Mouse (Mus musculus) midbrain, postnatal 0 days (tissue): Measurements from ENCODE around the gene Cylc1. TPM values are rescaled to one million over a fixed set of nuclear protein-coding genes. Genes with fewer than 3 reads are reported as not detected.

Source experiments
- ATAC-seq: fragments of 200-750 bp; cut with Nextera tagmentation; 2 replicates; pipeline ENCODE4 v1.8.0; 2017; ENCODE audit warnings: moderate number of reproducible peaks, mild to moderate bottlenecking, moderate TSS enrichment, moderate library complexity; ENCODE audit not compliant: low FRiP score
- DNase-seq: peaks from one replicate; pipeline ENCODE4 v3.0.0-alpha.2; 2015; ENCODE audit warnings: low spot score
- H3K27ac ChIP-seq: fragments of 300-500 bp; sonication (generic); 2 replicates; pipeline ENCODE4 v1.5.1; 2014; ENCODE audit warnings: low read depth, mild to moderate bottlenecking, low read length, mixed read lengths
- H3K27me3 ChIP-seq: fragments of 300-500 bp; sonication (generic); 2 replicates; pipeline ENCODE4 v1.6.1; 2014; ENCODE audit warnings: low read length, control low read depth, mixed read lengths; ENCODE audit not compliant: insufficient read depth
- H3K36me3 ChIP-seq: fragments of 300-500 bp; sonication (generic); 2 replicates; pipeline ENCODE4 v1.6.1; 2014; ENCODE audit warnings: low read length, control low read depth, mixed read lengths; ENCODE audit not compliant: insufficient read depth
- H3K4me1 ChIP-seq: fragments of 300-500 bp; sonication (generic); 2 replicates; pipeline ENCODE4 v1.6.1; 2014; ENCODE audit warnings: mild to moderate bottlenecking, control low read depth, antibody characterized with exemption, low read length, mixed read lengths; ENCODE audit not compliant: insufficient read depth
- H3K4me2 ChIP-seq: fragments of 300-500 bp; sonication (generic); 2 replicates; pipeline ENCODE4 v1.6.1; 2014; ENCODE audit warnings: low read depth, mild to moderate bottlenecking, low read length, mixed read lengths; ENCODE audit not compliant: poor library complexity, severe bottlenecking
- H3K4me3 ChIP-seq: fragments of 300-500 bp; sonication (generic); 2 replicates; pipeline ENCODE4 v1.5.1; 2014; ENCODE audit warnings: low read depth, mild to moderate bottlenecking, low read length, moderate library complexity
- H3K9ac ChIP-seq: fragments of 300-500 bp; sonication (generic); replicated peaks from 2 replicates; pipeline ENCODE4 v1.6.1; 2014; ENCODE audit warnings: mild to moderate bottlenecking, low read length, moderate library complexity, mixed read lengths; ENCODE audit not compliant: poor library complexity, severe bottlenecking
- H3K9me3 ChIP-seq: fragments of 300-500 bp; sonication (generic); 2 replicates; pipeline ENCODE4 v1.6.1; 2016; ENCODE audit warnings: low read length, control low read depth
- CTCF ChIP-seq: IDR thresholded peaks from 2 replicates; pipeline ENCODE4 v1.5.1; 2016; ENCODE audit warnings: antibody characterized with exemption, mild to moderate bottlenecking
- WGBS: fragments of 180-500 bp; shearing (Covaris S2); extraction: QIAGEN DNeasy Blood & Tissue Kit; methylation state at CpG from one replicate; pipeline ENCODE4 v1.1.7; 2014; 5-methylcytosine and 5-hydroxymethylcytosine counted together
- polyA plus RNA-seq: library from polyadenylated mRNA; unstranded; fragments of >200 nt; fragmentation: Nextera tagmentation; extraction: Ambion mirVana; gene quantifications from 2 replicates; pipeline ENCODE4 v1.2.1, GENCODE M21; 2015
- total RNA-seq: library from RNA; depleted of rRNA; stranded (reverse); fragments of >200 nt; gene quantifications from 2 replicates; pipeline ENCODE4 v1.2.3, GENCODE M21; 2014; rRNA removed

Cylc1 gene
- total RNA-seq (not detected in 2 replicates), polyA plus RNA-seq (not detected in 2 replicates)

DNA sequence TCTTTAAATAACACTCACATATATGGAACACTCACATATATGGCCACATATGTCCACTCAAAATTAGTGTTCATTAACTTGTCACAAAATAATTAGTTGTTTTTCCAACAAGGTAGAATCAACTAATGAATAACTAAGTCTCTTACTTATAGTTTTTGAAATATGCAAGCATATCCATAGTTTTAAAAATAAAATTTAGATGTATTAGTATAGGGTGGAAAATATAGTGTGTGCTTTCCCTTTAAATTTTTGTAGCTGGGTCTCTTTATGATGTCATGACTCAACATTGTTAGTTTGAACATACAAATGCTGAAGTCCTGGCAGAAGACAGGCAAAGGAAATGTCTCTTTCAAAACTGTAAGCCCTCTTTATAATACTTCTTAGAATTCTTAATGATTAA lies at the start of gene Cylc1:
Gene Cylc1, plus strand, starts transcription at position 301 of the 400 bp plus-strand sequence.
- no peak within 1 kb of the TSS for H3K4me2 ChIP-seq
- TF ChIP-seq CTCF, result no peak
- H3K9ac ChIP-seq, result no peak within 1 kb of the TSS
- no peak within 1 kb of the TSS for H3K27ac ChIP-seq
- H3K4me3 ChIP-seq, result no peak within 1 kb of the TSS
- H3K27me3 ChIP-seq, result no peaks in the 10 kb centered on the region
- DNase-seq (no peak), ATAC-seq (no peak)
- H3K36me3 ChIP-seq, result no peaks in the 10 kb centered on the region
- no peaks in the 10 kb centered on the region for H3K4me1 ChIP-seq
- H3K9me3 ChIP-seq, result no peaks in the 10 kb centered on the region

- DNase-seq (no peak), ATAC-seq (no peak)
- Histone ChIP-seq H3K4me2 (no peak overlapping the region), H3K9me3 (no peaks in the 10 kb centered on the region), H3K9ac (no peak overlapping the region), H3K27me3 (no peaks in the 10 kb centered on the region), H3K4me1 (no peaks in the 10 kb centered on the region), H3K4me3 (no peak overlapping the region), H3K27ac (no peak overlapping the region), H3K36me3 (no peaks in the 10 kb centered on the region)
- TF ChIP-seq CTCF, result no peak
- WGBS, result 88% methylated on average over 8 of the region's 8 CpGs
These were observed 31.5 kb upstream of the Cylc1 start for GRCm38 (mm10) chrX:111078680-111079079.

DNA sequence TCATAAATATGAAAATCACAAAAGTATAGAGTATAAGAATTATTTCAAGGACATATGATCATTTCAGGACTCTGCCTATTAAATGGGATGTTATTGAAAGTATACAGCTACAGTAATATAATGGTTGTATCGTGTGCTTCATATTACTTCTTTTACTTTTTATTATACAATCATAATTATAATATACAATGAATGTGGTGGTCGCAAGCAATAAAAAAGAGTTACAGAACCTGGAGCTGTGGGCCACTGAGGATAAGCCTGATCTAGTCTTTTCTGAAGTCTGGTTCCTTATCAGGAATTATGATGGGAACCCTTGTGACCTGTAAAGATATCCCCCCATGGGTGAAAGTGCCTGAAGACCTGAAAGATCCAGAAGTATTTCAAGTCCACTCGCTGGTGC lies 57.8 kb downstream of the Cylc1 start, which contains the start of gene Gm10112:
Gene Gm10112, plus strand, starts transcription at position 301 of the 400 bp plus-strand sequence.
- Histone ChIP-seq H3K27ac (no peak within 1 kb of the TSS), H3K9ac (no peak within 1 kb of the TSS), H3K4me2 (no peak within 1 kb of the TSS), H3K36me3 (no peaks in the 10 kb centered on the region), H3K4me1 (no peaks in the 10 kb centered on the region), H3K4me3 (no peak within 1 kb of the TSS), H3K27me3 (no peaks in the 10 kb centered on the region), H3K9me3 (no peaks in the 10 kb centered on the region)
- no peak for ATAC-seq
- WGBS, result 90% methylated on average over 3 of the region's 3 CpGs
- TF ChIP-seq CTCF, result no peak
- no peak for DNase-seq

Other genes starting within 250 kb of the Cylc1 start
- not detected in 2 replicates for gene Gm10112, start 57.9 kb downstream of the Cylc1 start, total RNA-seq
- gene Gm10112, start 57.9 kb downstream of the Cylc1 start, polyA plus RNA-seq, result not detected in 2 replicates